Mouse (Mus musculus) erythroblast, embryonic 14.5 days (primary cell): ENCODE measurements at regions not wholly inside any gene's neighbourhood (a gene's known extent, or its start where the extent isn't known, plus 50 kb on each side); places are given as distances from the start of the nearest gene placed in this dataset.

Experiments
- GATA1 ChIP-seq: IDR thresholded peaks from 2 replicates; pipeline ENCODE4 v1.6.1; 2012; ENCODE audit warnings: low read length, inconsistent platforms, mixed read lengths
- TAL1 ChIP-seq: IDR thresholded peaks from 3 replicates; pipeline ENCODE4 v1.6.1; 2012; ENCODE audit warnings: low read length, inconsistent platforms, mixed read lengths

DNA sequence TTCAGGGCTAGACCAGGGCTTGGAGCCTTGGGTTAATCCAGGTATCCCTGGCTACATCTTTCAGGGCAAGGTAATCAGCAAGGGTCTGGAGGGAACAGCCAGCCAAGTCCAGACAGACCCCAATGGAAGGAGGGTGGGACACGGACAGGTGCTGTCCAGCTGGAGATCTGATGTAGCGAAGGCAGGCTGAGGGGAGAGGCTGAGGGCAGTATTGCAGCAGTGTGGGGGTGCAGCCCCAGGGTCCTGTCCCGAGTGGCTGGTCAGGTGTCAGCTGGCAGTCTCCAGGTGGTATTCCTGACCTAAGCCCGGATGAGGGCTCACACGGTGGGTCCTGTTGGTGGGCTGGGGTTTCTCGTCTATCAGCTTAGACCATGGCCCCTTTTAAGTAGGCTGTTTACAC, 245.7 kb downstream of the Etnk1 start:
- TF ChIP-seq TAL1 (no peak), GATA1 (no peak)
